ENCODE assay signal across 8 mouse cellular contexts in genomic region chr9:59352586-59353252, GRCm38 (mm10). TPM values are rescaled to one million over a fixed set of nuclear protein-coding genes. Genes with fewer than 3 reads are reported as not detected.
DNase-seq lines count a peak whose midpoint lies in the region; ATAC-seq and TF ChIP-seq lines count a peak whose summit lies in the region.

No protein-coding gene starts in this region.

- no peaks in the 10 kb centered on the region for H3K36me3 ChIP-seq in liver, adult 2 months (ENCODE audit: control insufficient read depth, insufficient read depth, low read length)
- 0 out of 2 replicates have a peak, but pooled peaks cover 8% of the 10 kb centered on the region for H3K36me3 ChIP-seq in hindbrain, embryonic 10.5 days
- no peaks in the 10 kb centered on the region; the same call in 1 of the 2 replicates for H3K36me3 ChIP-seq in midbrain, embryonic 11.5 days (ENCODE audit: control insufficient read depth, insufficient read depth, low read length)

- H3K9me3 ChIP-seq in hindbrain, embryonic 10.5 days, result no peaks in the 10 kb centered on the region
- no peaks in the 10 kb centered on the region for H3K9me3 ChIP-seq in midbrain, embryonic 11.5 days (ENCODE audit: control insufficient read depth, low read length)

- 6% methylated on average over 15 of the region's 15 CpGs for WGBS in liver, adult 2 months
- 13% methylated on average over 15 of the region's 15 CpGs for WGBS in hindbrain, embryonic 10.5 days
- 11% methylated on average over 15 of the region's 15 CpGs for WGBS in midbrain, embryonic 11.5 days

- H3K79me2 ChIP-seq in liver, adult 2 months (ENCODE audit: control insufficient read depth, insufficient read depth, low read length), result no peaks in the 10 kb centered on the region

- H3K4me1 ChIP-seq in liver, adult 2 months (ENCODE audit: control insufficient read depth, insufficient read depth, low read length), result peaks cover 2% of the 10 kb centered on the region; the same call in 1 of the 2 replicates
- no peaks in the 10 kb centered on the region; the same call in 1 of the 2 replicates for H3K4me1 ChIP-seq in cortical plate, adult 2 months (ENCODE audit: control insufficient read depth, insufficient read depth, low read length)
- peaks cover 15% of the 10 kb centered on the region for H3K4me1 ChIP-seq in hindbrain, embryonic 10.5 days (replicated peaks)
- H3K4me1 ChIP-seq in midbrain, embryonic 11.5 days (ENCODE audit: control insufficient read depth, insufficient read depth, low read length), result peaks cover 4% of the 10 kb centered on the region

- peak overlapping the region; percentile 76 for H3K27ac ChIP-seq in liver, adult 2 months (replicated peaks; ENCODE audit: insufficient read depth, low read depth, low read length)
- H3K27ac ChIP-seq in cortical plate, adult 2 months (ENCODE audit: insufficient read depth, low read length), result no peak overlapping the region
- H3K27ac ChIP-seq in hindbrain, embryonic 10.5 days, result peak overlapping the region; percentile 92
- H3K27ac ChIP-seq in midbrain, embryonic 11.5 days (ENCODE audit: low read depth, low read length), result peak overlapping the region; percentile 81

- no peak for TF ChIP-seq CTCF in liver, adult 2 months (IDR thresholded peaks at IDR 0.05; ENCODE audit: low read depth, low read length)
- TF ChIP-seq CTCF in cortical plate, adult 2 months (IDR thresholded peaks at IDR 0.05; ENCODE audit: extremely low read depth, insufficient read depth, low read length), result no peak

- ATAC-seq in midbrain, embryonic 11.5 days (ENCODE audit: low FRiP score), result peak; percentile 33; the same call in 1 of the 2 replicates

- no peaks in the 10 kb centered on the region for H3K27me3 ChIP-seq in liver, adult 2 months (ENCODE audit: control insufficient read depth, insufficient read depth, low read length)
- H3K27me3 ChIP-seq in hindbrain, embryonic 10.5 days (ENCODE audit: insufficient read depth, poor library complexity, severe bottlenecking), result no peaks in the 10 kb centered on the region
- H3K27me3 ChIP-seq in midbrain, embryonic 11.5 days (ENCODE audit: control insufficient read depth, insufficient read depth, low read length), result no peaks in the 10 kb centered on the region

- peak overlapping the region; percentile 54 for H3K4me2 ChIP-seq in midbrain, embryonic 11.5 days

- H3K9ac ChIP-seq in liver, adult 2 months (ENCODE audit: low read depth, low read length), result peak overlapping the region; percentile 58
- H3K9ac ChIP-seq in midbrain, embryonic 11.5 days (ENCODE audit: low read length), result peak overlapping the region; percentile 89

- peak; percentile 53 for DNase-seq in liver, adult 2 months (ENCODE audit: extremely low read depth, low read depth, low spot score)
- no peak for DNase-seq in liver
- no peak for DNase-seq in hindbrain, embryonic 10.5 days (ENCODE audit: low spot score)
- no peak for DNase-seq in midbrain, embryonic 11.5 days (ENCODE audit: low spot score, missing footprints)
- DNase-seq in thymus, postnatal 25 days, result no peak
- no peak for DNase-seq in thymus, postnatal 0 days (ENCODE audit: low spot score)
- DNase-seq in urinary bladder, adult 2 months (ENCODE audit: low spot score), result no peak

- no peak for TF ChIP-seq POLR2A in liver, adult 2 months (IDR thresholded peaks at IDR 0.05; ENCODE audit: extremely low read depth, insufficient read depth, low read length)
- TF ChIP-seq POLR2A in cortical plate, adult 2 months (IDR thresholded peaks at IDR 0.05; ENCODE audit: extremely low read depth, insufficient read depth, low read length), result no peak

- H3K4me3 ChIP-seq in liver, adult 2 months (ENCODE audit: insufficient read depth, low read depth, low read length), result peak overlapping the region; percentile 77
- peak overlapping the region; percentile 54 for H3K4me3 ChIP-seq in cortical plate, adult 2 months (ENCODE audit: insufficient read depth, low read length)
- peak overlapping the region; percentile 75 for H3K4me3 ChIP-seq in hindbrain, embryonic 10.5 days
- peak overlapping the region; percentile 72 for H3K4me3 ChIP-seq in midbrain, embryonic 11.5 days (ENCODE audit: low read depth, low read length)

RNA-seq across cellular contexts. Expression of gene Bbs4, which starts 0.6 kb away (rescaled TPM):
- 2.2 and 2.9 TPM in 2 replicates for total RNA-seq in liver, adult 2 months (2014; rRNA removed)
- 0.50 and 0.57 TPM in 2 replicates for polyA plus RNA-seq in liver, adult 2 months (2012; rRNA removed)
- polyA plus RNA-seq in cortical plate, adult 2 months (2012; rRNA removed), result 36.7 and 38.3 TPM in 2 replicates
- polyA plus RNA-seq in hindbrain, embryonic 10.5 days (2016; fragmentation: Nextera tagmentation; extraction: Ambion mirVana), result 21.9 and 23.8 TPM in 2 replicates
- polyA plus RNA-seq in midbrain, embryonic 11.5 days (2014; fragmentation: Nextera tagmentation; extraction: Ambion mirVana), result 20.9 and 21.1 TPM in 2 replicates
- 17.2 and 18.4 TPM in 2 replicates for polyA plus RNA-seq in thymus, postnatal 0 days (2015; fragmentation: Nextera tagmentation; extraction: Ambion mirVana)
- polyA plus RNA-seq in urinary bladder, adult 2 months (2012; rRNA removed), result 10.1 and 11.2 TPM in 2 replicates
